Mouse (Mus musculus) intestine, embryonic 16.5 days (tissue): ENCODE results near the gene Gm10644. TPM values are rescaled to one million over a fixed set of nuclear protein-coding genes. Genes with fewer than 3 reads are reported as not detected.
A peak's percentile ranks its signal among the peaks of the same experiment; 100 is the strongest.

Experiments
- ATAC-seq: fragments of 200-750 bp; cut with Nextera tagmentation; 2 replicates; pipeline ENCODE4 v1.8.0; 2017; ENCODE audit warnings: moderate TSS enrichment, moderate library complexity
- H3K27ac ChIP-seq: fragments of 300-500 bp; sonication (generic); 2 replicates; pipeline ENCODE4 v1.5.1; 2014; ENCODE audit warnings: mild to moderate bottlenecking, low read length
- H3K27me3 ChIP-seq: fragments of 300-500 bp; sonication (generic); replicated peaks from 2 replicates; pipeline ENCODE4 v1.6.1; 2014; ENCODE audit warnings: low read length, control low read depth, mixed read lengths; ENCODE audit not compliant: control insufficient read depth, insufficient read depth
- H3K36me3 ChIP-seq: fragments of 300-500 bp; sonication (generic); 2 replicates; pipeline ENCODE4 v1.6.1; 2014; ENCODE audit warnings: low read length, control low read depth; ENCODE audit not compliant: control insufficient read depth, insufficient read depth
- H3K4me1 ChIP-seq: fragments of 300-500 bp; sonication (generic); 2 replicates; pipeline ENCODE4 v1.6.1; 2014; ENCODE audit warnings: low read length, control low read depth, mixed read lengths; ENCODE audit not compliant: control insufficient read depth, insufficient read depth
- H3K4me2 ChIP-seq: fragments of 300-500 bp; sonication (generic); 2 replicates; pipeline ENCODE4 v1.6.1; 2014; ENCODE audit warnings: low read depth, low read length, control low read depth
- H3K4me3 ChIP-seq: fragments of 300-500 bp; sonication (generic); 2 replicates; pipeline ENCODE4 v1.5.1; 2014; ENCODE audit warnings: mild to moderate bottlenecking, low read length
- H3K9ac ChIP-seq: fragments of 300-500 bp; sonication (generic); 2 replicates; pipeline ENCODE4 v1.6.1; 2014; ENCODE audit warnings: low read depth, low read length
- H3K9me3 ChIP-seq: fragments of 300-500 bp; sonication (generic); 2 replicates; pipeline ENCODE4 v1.6.1; 2016; ENCODE audit warnings: low read length, control low read depth; ENCODE audit not compliant: control insufficient read depth
- WGBS: fragments of 180-500 bp; shearing (Covaris S2); extraction: QIAGEN DNeasy Blood & Tissue Kit; methylation state at CpG from one replicate; pipeline ENCODE4 v1.1.7; 2014; 5-methylcytosine and 5-hydroxymethylcytosine counted together
- polyA plus RNA-seq: library from polyadenylated mRNA; unstranded; fragments of >200 nt; fragmentation: Nextera tagmentation; extraction: Ambion mirVana; gene quantifications from 2 replicates; pipeline ENCODE4 v1.2.1, GENCODE M21; 2015

The Gm10644 gene
- polyA plus RNA-seq, 1 experiment from 2014 or later = 0.39 TPM

DNA sequence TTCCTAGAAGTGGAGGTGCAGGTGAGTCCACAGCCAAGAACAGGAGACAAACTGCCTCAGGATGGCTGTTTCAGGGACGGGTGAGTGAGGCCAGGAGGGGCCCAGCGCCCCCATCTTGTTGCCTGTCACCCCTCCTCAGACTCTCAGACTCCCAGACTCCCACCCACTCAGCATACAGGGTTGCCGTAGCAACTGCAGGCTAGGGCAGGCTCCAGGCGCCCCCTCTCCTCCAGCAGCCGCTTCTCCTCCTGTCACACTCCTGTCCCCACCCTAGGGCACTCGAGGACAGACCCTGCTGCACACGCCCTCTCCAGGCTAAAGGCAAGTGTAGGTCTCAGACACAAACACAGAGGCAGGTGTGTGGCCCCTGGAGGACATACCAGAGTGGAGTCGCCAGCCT, 45.7 kb downstream of the Gm10644 start:
- Histone ChIP-seq H3K9ac (no peak overlapping the region), H3K4me1 (peaks cover 7% of the 10 kb centered on the region; the same call in 1 of the 2 replicates), H3K4me2 (no peak overlapping the region), H3K9me3 (no peaks in the 10 kb centered on the region), H3K27ac (no peak overlapping the region), H3K4me3 (no peak overlapping the region), H3K36me3 (no peaks in the 10 kb centered on the region), H3K27me3 (no peaks in the 10 kb centered on the region)
- 53% methylated on average over 8 of the region's 8 CpGs for WGBS
- ATAC-seq = no peak

DNA sequence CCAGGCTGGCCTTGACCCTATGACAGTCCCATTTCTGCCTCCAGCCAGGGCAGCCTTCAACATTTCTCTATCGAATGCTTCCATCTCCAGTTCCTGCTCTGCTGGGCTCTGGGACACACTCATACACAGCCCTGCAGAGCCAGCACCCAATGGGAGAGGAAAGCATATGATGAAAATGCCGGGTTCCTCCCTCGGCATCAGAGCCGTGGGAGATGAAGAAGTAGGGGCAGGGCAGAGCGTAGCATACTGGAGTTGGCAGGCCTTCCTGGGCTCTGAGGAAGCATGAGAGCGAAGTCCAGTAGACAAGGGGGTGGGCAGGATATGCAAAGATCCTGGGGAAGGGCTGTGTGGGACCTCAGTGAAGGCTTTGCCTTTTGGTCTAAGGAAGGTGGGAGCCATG, 46.4 kb downstream of the Gm10644 start:
- 70% methylated on average over 6 of the region's 6 CpGs for WGBS

DNA sequence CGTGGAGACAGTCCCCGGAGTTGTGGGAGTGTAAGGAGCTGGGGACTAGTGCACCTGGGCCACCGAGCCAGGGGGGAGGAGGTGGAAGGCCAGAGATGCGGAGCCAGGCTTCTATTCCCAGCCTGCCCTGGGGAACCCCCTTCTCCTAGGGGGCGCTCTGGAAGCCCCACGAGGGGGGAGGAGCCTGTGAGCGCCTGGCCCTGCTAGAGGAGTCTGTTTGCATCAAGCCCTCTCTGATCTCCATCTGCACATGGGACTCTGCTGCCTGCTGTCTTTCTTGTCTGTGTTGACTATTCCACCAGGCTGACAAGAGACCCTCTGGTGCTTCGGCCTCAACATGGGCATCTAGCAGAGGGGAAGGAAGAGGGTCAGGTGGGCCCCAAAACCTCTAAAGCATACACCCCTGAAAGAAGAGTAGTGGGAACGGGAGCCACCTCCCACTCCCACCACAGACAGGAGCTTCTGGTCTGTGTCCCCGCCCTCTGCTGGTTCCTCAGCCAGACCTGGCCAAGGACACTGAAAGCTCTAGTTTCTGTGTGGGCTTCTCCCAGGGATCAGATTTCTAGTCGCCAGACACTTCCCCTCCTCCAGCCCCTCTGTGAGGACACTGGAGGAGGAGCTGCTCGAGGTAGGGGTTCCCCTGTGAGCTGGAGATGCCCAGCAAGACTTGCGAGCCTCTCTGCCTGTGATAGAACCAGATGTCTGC, 51.9 kb downstream of the Gm10644 start:
- Histone ChIP-seq H3K27me3 (no peaks in the 10 kb centered on the region), H3K9me3 (no peaks in the 10 kb centered on the region), H3K4me1 (peaks cover 28% of the 10 kb centered on the region), H3K36me3 (no peaks in the 10 kb centered on the region), H3K4me3 (peak overlapping the region; percentile 14; the same call in 1 of the 2 replicates), H3K4me2 (peak overlapping the region; percentile 36; the same call in 1 of the 2 replicates), H3K9ac (0 out of 2 replicates have a peak overlapping the region, but pooled peaks have one; percentile 16), H3K27ac (peak overlapping the region; percentile 67)
- ATAC-seq = no peak
- WGBS = 14% methylated on average over 13 of the region's 13 CpGs

More for the DNA sequence above, 46.4 kb downstream of the Gm10644 start:
- Histone ChIP-seq H3K4me3 (no peak overlapping the region), H3K36me3 (no peaks in the 10 kb centered on the region), H3K9ac (no peak overlapping the region), H3K27ac (no peak overlapping the region), H3K9me3 (no peaks in the 10 kb centered on the region), H3K4me2 (no peak overlapping the region), H3K4me1 (peaks cover 13% of the 10 kb centered on the region), H3K27me3 (no peaks in the 10 kb centered on the region)
- ATAC-seq = 0 out of 2 replicates have a peak, but pooled peaks have one; percentile 12

DNA sequence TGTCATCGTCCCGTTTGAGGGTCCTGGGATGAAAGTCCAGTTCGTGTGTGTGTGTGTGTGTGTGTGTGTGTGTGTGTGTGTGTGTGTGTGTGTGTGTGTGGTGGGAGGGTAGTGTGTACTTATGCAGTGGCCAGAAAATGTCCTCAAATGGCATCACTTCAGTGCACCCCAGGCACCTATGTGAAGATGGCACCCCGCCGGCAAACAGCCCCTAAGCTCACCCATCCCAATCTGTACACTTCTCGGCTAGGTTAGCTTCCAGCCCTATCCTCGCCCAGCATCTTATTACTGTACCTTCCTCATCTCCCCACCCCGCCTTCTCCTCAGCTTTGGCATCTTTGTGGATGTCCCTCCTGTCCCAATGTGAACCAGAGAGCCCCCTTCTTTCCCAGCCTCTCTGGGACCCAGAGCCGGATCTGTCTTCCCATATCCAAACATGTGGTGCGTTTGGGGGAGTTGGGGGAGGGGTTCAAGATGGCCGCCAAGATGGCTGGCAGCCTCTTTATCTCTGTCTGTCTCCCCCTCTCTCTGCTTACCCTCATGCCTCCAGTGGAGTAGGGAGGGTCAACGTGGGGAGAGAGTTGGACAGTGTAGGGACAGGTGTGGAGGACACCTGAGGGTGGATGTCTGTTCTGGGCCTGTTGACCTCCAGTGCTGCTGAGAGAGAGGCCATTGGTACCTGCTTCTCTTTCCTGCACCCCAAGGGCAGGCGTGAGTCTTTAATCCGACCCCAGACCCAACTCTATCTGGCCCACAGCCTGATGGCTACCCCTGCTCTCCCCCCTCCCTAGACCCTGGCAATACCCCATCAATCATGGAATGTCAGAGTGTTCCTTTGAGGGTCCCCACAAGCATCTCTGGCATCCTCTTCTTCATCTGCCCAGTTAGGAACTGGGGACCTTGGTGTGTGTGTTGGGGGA, 53.2 kb downstream of the Gm10644 start:
- no peak for ATAC-seq
- H3K4me1 ChIP-seq = peaks cover 39% of the 10 kb centered on the region
- H3K27ac ChIP-seq = no peak overlapping the region
- peak overlapping the region; percentile 87; the same call in 1 of the 2 replicates for H3K9ac ChIP-seq
- no peaks in the 10 kb centered on the region for H3K9me3 ChIP-seq
- 16% methylated on average over 14 of the region's 14 CpGs for WGBS
- H3K4me2 ChIP-seq = peak overlapping the region; percentile 95
- peak overlapping the region; percentile 87 for H3K4me3 ChIP-seq
- H3K36me3 ChIP-seq = no peaks in the 10 kb centered on the region
- H3K27me3 ChIP-seq = no peaks in the 10 kb centered on the region

DNA sequence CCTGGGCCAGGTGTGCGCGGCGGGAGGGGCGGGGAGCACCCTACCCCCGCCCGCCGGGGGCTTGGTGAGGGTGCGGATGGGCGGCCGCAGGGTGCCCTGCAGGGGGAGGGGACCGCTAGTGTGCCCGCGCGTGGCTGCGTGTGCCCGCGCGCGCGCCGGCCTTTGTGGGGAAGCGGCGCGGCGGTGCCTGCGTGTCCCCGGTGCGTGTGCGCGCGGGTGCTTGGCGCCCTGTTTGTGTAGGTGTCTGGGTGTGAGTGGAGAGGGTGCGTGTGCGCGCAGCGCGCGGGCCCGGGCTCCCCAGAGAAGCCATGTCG, 54.1 kb downstream of the Gm10644 start:
- H3K36me3 ChIP-seq = no peaks in the 10 kb centered on the region
- H3K9ac ChIP-seq = peak overlapping the region; percentile 87
- peak overlapping the region; percentile 95 for H3K4me2 ChIP-seq
- under 1% methylated on average over 36 of the region's 40 CpGs for WGBS
- H3K9me3 ChIP-seq = no peaks in the 10 kb centered on the region
- peak overlapping the region; percentile 87 for H3K4me3 ChIP-seq
- H3K4me1 ChIP-seq = peaks cover 39% of the 10 kb centered on the region
- peak overlapping the region; percentile 77 for H3K27ac ChIP-seq
- no peaks in the 10 kb centered on the region for H3K27me3 ChIP-seq
- no peak for ATAC-seq

DNA sequence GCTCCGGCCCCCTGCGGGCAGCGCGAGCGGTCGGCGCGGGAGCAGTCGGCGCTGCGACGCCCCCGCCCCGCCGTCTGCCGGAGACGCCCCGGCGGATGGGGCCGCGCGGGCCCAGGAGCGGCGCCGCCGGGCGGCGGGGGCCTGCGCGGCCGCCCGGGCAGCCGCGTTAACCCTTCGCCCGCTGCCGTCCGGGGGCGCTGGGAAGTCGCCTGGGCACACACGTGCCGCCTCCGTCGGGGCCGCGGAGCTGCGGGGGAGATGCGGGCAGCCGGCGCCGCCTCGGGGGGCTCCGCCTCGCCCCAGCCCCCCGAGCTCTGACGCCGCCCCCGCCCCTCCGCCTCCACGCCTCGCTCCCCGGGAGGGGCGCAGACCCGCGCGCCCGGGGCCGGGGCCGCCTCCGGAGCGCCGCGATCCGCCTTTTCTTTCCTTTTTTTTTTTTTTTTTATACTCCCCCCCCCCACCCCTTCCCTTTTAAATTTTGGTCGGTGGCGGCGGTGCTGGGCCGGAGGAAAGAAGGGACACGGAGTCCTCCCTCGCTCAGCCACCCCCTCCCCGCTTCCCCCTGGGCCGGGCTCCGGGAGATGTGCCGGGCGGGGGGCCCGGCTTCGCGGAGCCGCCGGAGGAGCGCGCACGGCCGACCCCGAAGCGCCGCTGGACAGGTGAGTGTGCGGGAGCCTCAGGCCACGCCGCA, 54.6 kb downstream of the Gm10644 start:
- Histone ChIP-seq H3K36me3 (no peaks in the 10 kb centered on the region), H3K4me3 (peak overlapping the region; percentile 87), H3K4me2 (peak overlapping the region; percentile 95), H3K9ac (peak overlapping the region; percentile 87), H3K4me1 (peaks cover 39% of the 10 kb centered on the region), H3K9me3 (no peaks in the 10 kb centered on the region), H3K27me3 (no peaks in the 10 kb centered on the region), H3K27ac (peak overlapping the region; percentile 96)
- ATAC-seq = peak; percentile 9
- under 1% methylated on average over 59 of the region's 100 CpGs for WGBS

DNA sequence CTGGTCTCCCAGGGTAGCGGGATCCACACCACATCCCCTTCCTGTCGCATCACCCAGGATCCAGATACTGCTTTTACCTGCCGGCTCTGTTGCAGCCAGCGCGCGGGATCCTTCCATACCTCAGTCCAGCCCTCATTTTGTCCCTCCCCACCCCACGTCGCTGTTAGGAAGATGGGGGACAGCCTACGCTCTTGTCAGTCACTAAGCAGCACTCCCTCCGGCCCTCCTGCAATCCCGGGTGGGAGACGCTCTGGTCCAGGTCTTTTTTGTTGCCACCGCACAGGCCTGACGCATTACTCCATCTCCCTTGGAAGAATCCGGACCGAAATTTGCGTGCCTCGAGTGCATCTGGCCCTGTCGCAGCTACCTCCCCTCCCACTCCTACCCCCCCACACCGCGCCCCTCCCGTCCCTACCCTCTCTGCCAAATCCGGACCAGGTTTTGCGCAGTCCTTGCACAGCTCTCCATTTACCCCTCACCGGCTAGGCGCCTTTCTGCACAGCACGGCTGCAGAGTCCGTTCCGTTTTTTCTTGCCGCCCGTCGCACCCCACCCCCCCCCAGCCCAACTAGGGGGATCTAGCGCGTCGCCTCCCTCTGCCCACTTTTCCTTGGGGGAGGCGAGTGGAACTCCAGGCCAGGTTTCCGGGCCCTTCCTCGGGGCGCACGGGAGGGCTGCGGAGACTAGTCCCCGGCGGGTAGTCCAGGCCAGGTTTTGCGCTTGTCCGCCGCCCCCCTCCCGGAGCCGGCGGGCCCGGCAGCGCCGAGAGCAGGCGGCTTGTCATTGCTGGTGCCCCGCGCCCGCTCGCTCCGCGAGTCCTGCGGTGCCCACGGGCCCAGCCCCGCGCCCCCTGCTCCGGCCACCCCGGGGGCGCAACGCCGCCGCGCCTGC, 55.4 kb downstream of the Gm10644 start, which contains the start of gene Adgrl1:
TSS of gene Adgrl1 (plus strand) at position 743 of the 890 bp plus-strand sequence.
- Histone ChIP-seq H3K27me3 (0 out of 2 replicates have a peak, but pooled peaks cover under 1% of the 10 kb centered on the region), H3K4me3 (peak within 1 kb of the TSS; percentile 87), H3K4me1 (peaks cover 39% of the 10 kb centered on the region), H3K9ac (peak within 1 kb of the TSS; percentile 87), H3K36me3 (no peaks in the 10 kb centered on the region), H3K4me2 (peak within 1 kb of the TSS; percentile 95), H3K9me3 (no peaks in the 10 kb centered on the region), H3K27ac (peak within 1 kb of the TSS; percentile 96)
- peak; percentile 86 for ATAC-seq
- under 1% methylated on average over 68 of the region's 70 CpGs for WGBS

DNA sequence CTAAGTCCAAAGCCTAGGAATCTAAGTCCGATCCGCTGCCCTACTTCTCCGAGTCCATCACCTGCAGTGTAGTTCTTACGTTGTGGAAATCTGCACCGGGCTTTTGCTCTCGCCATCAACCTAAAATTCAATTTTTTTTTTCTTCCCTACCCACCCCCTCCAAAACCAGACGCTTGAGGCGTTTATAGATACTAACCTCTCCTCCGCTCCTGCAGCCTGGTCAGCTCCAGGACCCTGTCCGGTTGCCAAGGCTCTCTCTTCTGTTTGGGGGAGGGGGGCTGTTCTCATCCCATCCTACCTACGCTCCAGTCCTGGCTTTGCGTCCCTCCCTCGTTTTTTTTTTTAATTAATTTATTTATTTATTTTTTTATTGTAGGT, 56.0 kb downstream of the Gm10644 start:
- Histone ChIP-seq H3K4me3 (peak overlapping the region; percentile 87), H3K9me3 (no peaks in the 10 kb centered on the region), H3K27ac (peak overlapping the region; percentile 96), H3K36me3 (no peaks in the 10 kb centered on the region), H3K9ac (peak overlapping the region; percentile 87; the same call in 1 of the 2 replicates), H3K4me1 (peaks cover 36% of the 10 kb centered on the region), H3K4me2 (peak overlapping the region; percentile 95), H3K27me3 (0 out of 2 replicates have a peak, but pooled peaks cover 6% of the 10 kb centered on the region)
- ATAC-seq = peak; percentile 29
- WGBS = under 1% methylated on average over 13 of the region's 13 CpGs
